Mouse (Mus musculus) thymus, adult 2 months (tissue): ENCODE data around the gene Arhgef28.

ENCODE experiments used
- CTCF ChIP-seq: fragments of 200-500 bp; IDR thresholded peaks from 2 replicates; pipeline ENCODE4 v1.5.1; 2012; ENCODE audit warnings: mild to moderate bottlenecking, control low read depth, low read length, moderate library complexity, borderline replicate concordance; ENCODE audit not compliant: control insufficient read depth, poor library complexity, insufficient read depth; ENCODE audit errors: extremely low read depth
- POLR2A ChIP-seq: fragments of 200-500 bp; IDR thresholded peaks from 2 replicates; pipeline ENCODE4 v1.6.1; 2012; ENCODE audit warnings: mild to moderate bottlenecking, low read length, control low read depth, moderate library complexity; ENCODE audit not compliant: control insufficient read depth, poor library complexity, insufficient read depth; ENCODE audit errors: extremely low read depth

DNA sequence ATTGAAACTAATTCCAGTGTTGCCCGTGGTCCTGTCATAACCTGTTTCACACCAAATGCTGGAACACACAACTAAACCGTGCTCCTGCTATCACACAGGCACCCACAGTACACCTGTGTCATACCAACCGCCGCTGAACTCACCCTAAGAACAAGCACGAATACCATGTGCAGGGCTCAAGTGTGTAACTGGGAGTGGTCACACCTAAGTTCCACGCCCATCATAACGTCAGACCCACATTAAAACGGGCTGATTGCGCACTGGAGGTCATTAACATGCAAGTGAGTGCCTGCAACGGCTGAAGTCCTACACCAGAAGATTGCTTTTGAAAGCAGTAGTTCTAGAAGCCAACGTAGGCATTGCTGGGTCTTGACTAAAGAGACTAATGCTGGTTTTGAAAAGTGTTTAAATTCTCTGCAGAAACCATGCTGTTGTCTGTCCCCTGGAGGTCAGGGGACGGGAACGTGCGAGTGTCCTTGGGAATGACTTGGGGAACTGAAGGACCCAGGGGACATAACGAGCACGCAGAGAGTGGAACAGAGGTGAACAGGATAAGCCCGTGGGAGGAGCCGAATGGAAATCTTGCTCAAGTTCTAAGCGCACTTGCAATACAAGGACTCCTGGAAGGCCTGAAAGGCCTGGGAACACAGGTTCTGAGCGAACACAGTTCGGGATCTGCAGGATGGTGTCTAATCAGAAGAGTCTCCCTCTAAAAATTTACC is 22.9 kb downstream of the Arhgef28 start:
- no peak for TF ChIP-seq CTCF
- TF ChIP-seq POLR2A = no peak
